Mouse (Mus musculus): Measurements from ENCODE around the gene Fbxo11.

GRCm38 (mm10) chr17:88081446-88081845, 16.4 kb upstream of the Fbxo11 start:
- TF ChIP-seq CTCF (conservative IDR thresholded peaks at IDR 0.05; ENCODE audit: insufficient read depth, insufficient read length, low read depth, low read length), result no peak
- no peak for TF ChIP-seq POLR2A (IDR thresholded peaks at IDR 0.05; ENCODE audit: low read depth, low read length)
